Mouse (Mus musculus) gastrocnemius, adult 2 months (tissue): ENCODE results near the gene Brap. TPM values are rescaled to one million over a fixed set of nuclear protein-coding genes. Genes with fewer than 3 reads are reported as not detected.
"Not testable (repeated sequence)": the region's sequence is repeated elsewhere in the genome, so short reads cannot be mapped to it uniquely, and the experiment has no call there.

Source experiments
- DNase-seq: peaks from one replicate; pipeline ENCODE4 v3.0.0; 2022
- H3K27ac ChIP-seq: fragments of 200-600 bp; 2 replicates; pipeline ENCODE4 v1.8.1; 2022; ENCODE audit warnings: mild to moderate bottlenecking
- H3K4me3 ChIP-seq: fragments of 200-600 bp; 2 replicates; pipeline ENCODE4 v1.8.1; 2022; ENCODE audit warnings: mild to moderate bottlenecking, moderate library complexity
- CTCF ChIP-seq: fragments of 200-600 bp; IDR thresholded peaks from 2 replicates; pipeline ENCODE4 v1.8.1; 2022; ENCODE audit warnings: antibody characterized with exemption, mild to moderate bottlenecking, moderate library complexity
- intact Hi-C: fragments of 180-260 bp; cut with DNase I; formaldehyde crosslinking; loops from one replicate; pipeline ENCODE4 v1.15.1; 2025
- long read RNA-seq, 2 experiments: library from polyadenylated mRNA; stranded (forward); transcript quantifications; one replicate each; pipeline ENCODE4 v2.0.0; 2021
- total RNA-seq, 2 experiments: library from RNA; stranded (reverse); gene quantifications; 2 replicates each; pipeline ENCODE4 v1.2.3; 2021

Gene Brap
- total RNA-seq = 10 to 100 TPM; 31.5 to 35.5 TPM
- long read RNA-seq, experiment 1, full-length matches to known transcripts = 65 of 86 reads
- long read RNA-seq, experiment 1, partial matches to known transcripts = 14 of 86 reads
- long read RNA-seq, experiment 1, other reads (novel, unspliced or antisense) = 7 of 86 reads
- long read RNA-seq, experiment 2, full-length matches to known transcripts = 68 of 93 reads
- long read RNA-seq, experiment 2, partial matches to known transcripts = 20 of 93 reads
- long read RNA-seq, experiment 2, other reads (novel, unspliced or antisense) = 5 of 93 reads

- DNase-seq = peak; percentile 97
- Histone ChIP-seq H3K4me3 (peak within 1 kb of the TSS; percentile 98), H3K27ac (peak within 1 kb of the TSS; percentile 96)
- TF ChIP-seq CTCF = no peak
- intact Hi-C loops = loop anchor here (1.0 kb wide), 1 partner anchor 51 kb away; the partner anchor contains the start of gene Atxn2
Observed at GRCm38 (mm10) chr5:121660059-121660896, at the start of gene Brap, which contains the start of gene Acad10. Gene Brap, plus strand, starts transcription at chr5:121660563. Gene Acad10, minus strand, starts transcription at chr5:121660514.

- H3K27ac ChIP-seq = peak overlapping the region; percentile 20
- TF ChIP-seq CTCF = no peak
- intact Hi-C loops = no loop called here
Observed at GRCm38 (mm10) chr5:121612036-121612435, 48.3 kb upstream of the Brap start.

DNA sequence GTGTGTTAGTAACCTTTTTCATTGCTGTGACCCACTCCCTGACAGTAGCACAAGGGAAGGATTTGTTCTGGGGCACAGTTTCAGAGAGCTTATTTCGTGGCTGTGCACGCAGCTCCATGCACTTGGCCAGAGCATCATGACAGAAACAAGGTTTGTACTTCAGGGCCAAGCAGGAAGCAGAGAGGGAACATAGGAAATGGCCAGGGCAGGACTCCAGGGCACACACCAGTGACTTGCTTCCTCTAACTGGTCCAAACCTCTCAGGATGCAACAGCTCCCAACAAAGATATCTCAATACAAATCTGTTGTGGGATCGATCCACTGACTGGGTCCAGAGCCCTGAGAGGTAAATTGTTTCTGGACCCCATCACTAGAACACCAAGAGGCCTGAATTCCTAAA is 45.4 kb upstream of the Brap start:
- H3K27ac ChIP-seq = 0 out of 2 replicates have a peak overlapping the region, but pooled peaks have one; percentile 24
- intact Hi-C loops = not testable (repeated sequence)

More at GRCm38 (mm10) chr5:121612036-121612435, 48.3 kb upstream of the Brap start:
- DNase-seq = no peak
- H3K4me3 ChIP-seq = no peak overlapping the region

GRCm38 (mm10) chr5:121618592-121619513 is 41.5 kb upstream of the Brap start, which contains the start of gene Acad12:
Gene Acad12, minus strand, starts transcription at chr5:121618938.
- intact Hi-C loops = loop anchor here (1.0 kb wide), 1 partner anchor 58 kb away; no protein-coding TSS in a partner anchor
- TF ChIP-seq CTCF = peak; percentile 17; the same call in 1 of the 2 replicates

More for the DNA sequence above, 45.4 kb upstream of the Brap start:
- not testable (repeated sequence) for H3K4me3 ChIP-seq, DNase-seq

DNA sequence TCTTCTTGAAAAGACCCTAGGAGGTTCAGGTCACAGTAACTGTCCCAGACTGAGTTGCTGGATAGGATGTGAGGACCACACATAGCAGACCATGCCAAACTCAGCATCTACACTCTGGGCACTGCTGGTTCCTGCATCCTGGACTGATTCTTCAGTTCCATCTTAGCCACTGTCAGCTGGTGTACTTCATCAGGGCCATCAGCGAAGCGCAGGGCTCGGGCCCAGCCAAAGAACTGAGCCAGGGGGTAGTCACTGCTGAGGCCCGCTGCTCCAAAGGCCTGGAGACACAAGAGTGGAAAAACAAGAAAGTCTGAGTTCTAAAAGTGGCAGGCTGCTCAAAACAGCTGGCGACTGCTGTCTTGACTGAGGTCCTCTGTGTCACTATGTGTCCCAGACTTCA is 39.3 kb upstream of the Brap start:
- TF ChIP-seq CTCF = no peak
- intact Hi-C loops = no loop called here
- DNase-seq = no peak
- Histone ChIP-seq H3K27ac (no peak overlapping the region), H3K4me3 (no peak overlapping the region)

More at GRCm38 (mm10) chr5:121618592-121619513, 41.5 kb upstream of the Brap start, which contains the start of gene Acad12:
- peak within 1 kb of the TSS; percentile 98 for H3K27ac ChIP-seq
- DNase-seq = peak; percentile 93
- H3K4me3 ChIP-seq = peak within 1 kb of the TSS; percentile 95

GRCm38 (mm10) chr5:121623241-121623640 is 37.1 kb upstream of the Brap start:
- TF ChIP-seq CTCF = no peak
- H3K27ac ChIP-seq = no peak overlapping the region
- no peak for DNase-seq
- intact Hi-C loops = no loop called here
- H3K4me3 ChIP-seq = no peak overlapping the region

GRCm38 (mm10) chr5:121627871-121628270 is 32.5 kb upstream of the Brap start:
- Histone ChIP-seq H3K27ac (no peak overlapping the region), H3K4me3 (no peak overlapping the region)
- intact Hi-C loops = loop anchor here (2.0 kb wide), 1 partner anchor 215 kb away; no protein-coding TSS in a partner anchor
- peak; percentile 93; the same call in 1 of the 2 replicates for TF ChIP-seq CTCF
- peak; percentile 85 for DNase-seq

DNA sequence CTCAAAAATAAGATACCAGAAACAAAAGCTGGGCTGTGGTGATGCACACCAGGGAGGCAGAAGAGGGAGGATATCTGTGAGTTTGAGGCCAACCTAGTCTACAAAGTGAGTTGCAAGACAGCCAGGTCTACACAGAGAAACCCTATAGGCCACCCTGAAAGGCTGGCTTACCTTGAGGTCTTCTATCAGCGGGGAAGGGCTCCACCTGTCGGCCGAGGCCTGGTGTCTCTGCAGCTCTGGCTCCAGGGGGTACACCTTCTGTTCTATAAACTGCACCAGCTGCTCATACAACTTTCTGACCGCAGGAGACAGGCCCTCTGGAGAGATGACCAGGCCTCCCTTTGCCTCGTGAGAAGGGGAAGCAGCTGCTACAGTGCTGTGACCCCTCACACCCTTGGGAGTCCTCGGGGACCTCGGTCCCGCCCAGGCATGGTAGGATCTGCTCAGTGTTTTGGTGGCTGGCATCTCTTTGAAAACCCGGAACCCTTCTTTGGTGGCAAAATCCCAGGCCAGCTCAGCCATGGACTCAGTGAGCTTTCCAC is 29.2 kb upstream of the Brap start:
- H3K27ac ChIP-seq, H3K4me3 ChIP-seq, intact Hi-C loops, DNase-seq: not testable (repeated sequence)
- TF ChIP-seq CTCF = peak; percentile 19; the same call in 1 of the 2 replicates

GRCm38 (mm10) chr5:121632804-121633203 is 27.6 kb upstream of the Brap start:
- TF ChIP-seq CTCF = no peak
- Histone ChIP-seq H3K27ac (no peak overlapping the region), H3K4me3 (no peak overlapping the region)
- no peak for DNase-seq
- intact Hi-C loops = no loop called here

DNA sequence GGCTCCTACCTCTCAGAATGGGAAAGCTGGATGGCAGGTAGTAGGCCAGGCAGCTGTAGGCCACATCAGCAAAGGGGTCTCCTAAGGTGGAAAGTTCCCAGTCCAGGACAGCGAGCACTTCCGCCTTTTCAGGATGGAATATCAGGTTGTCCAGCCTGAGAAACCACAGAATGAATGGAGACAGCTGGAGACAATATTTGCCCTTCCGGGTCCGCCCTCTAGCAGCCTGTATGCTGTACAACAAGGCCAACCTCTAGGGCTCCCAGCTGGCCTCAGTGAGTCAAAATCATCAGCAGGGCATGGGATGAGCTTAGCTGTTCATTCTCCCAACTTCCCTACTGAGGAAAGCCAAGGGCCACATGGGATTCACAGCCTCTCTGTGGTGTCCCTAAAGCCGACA is 25.7 kb upstream of the Brap start:
- H3K4me3 ChIP-seq = no peak overlapping the region
- intact Hi-C loops = no loop called here
- H3K27ac ChIP-seq = no peak overlapping the region
- TF ChIP-seq CTCF = no peak
- DNase-seq = no peak

- DNase-seq = no peak
- no peak overlapping the region for H3K27ac ChIP-seq
- no peak for TF ChIP-seq CTCF
- intact Hi-C loops = no loop called here
- H3K4me3 ChIP-seq = no peak overlapping the region
Observed at GRCm38 (mm10) chr5:121637296-121637695, 23.1 kb upstream of the Brap start.
